Mouse (Mus musculus) embryonic fibroblast, embryonic 13.5 days (primary cell): ENCODE data around the gene Npff.

Source experiments
- CTCF ChIP-seq: IDR thresholded peaks from 2 replicates; pipeline ENCODE4 v1.5.1; 2011; ENCODE audit warnings: mild to moderate bottlenecking, control low read depth, low read length, moderate library complexity, borderline replicate concordance; ENCODE audit not compliant: insufficient read depth
- POLR2A ChIP-seq: IDR thresholded peaks from 2 replicates; pipeline ENCODE4 v1.6.1; 2011; ENCODE audit warnings: low read depth, mild to moderate bottlenecking, control low read depth, low read length, moderate library complexity

DNA sequence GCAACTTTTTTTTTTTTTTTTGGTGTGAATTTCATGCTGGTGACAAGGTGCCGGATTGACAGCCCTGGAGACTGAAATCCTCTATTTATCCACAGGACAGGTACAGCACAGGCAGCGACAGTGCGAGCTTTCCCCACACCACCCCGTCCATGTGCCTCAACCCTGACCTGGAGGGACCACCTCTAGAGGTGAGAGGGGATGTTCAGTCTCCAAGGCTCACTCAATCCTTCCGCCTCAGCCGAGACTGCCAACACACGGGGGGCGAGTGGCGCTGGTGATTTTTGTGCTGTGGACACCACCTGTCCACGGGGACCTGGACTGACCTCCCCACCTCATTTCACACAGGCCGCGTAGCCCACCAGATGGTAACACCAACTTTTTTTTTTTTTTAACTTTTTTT lies 38.9 kb downstream of the Npff start:
- TF ChIP-seq CTCF = no peak
- no peak for TF ChIP-seq POLR2A
